Mouse (Mus musculus): ENCODE data around the gene Rab44.

DNA sequence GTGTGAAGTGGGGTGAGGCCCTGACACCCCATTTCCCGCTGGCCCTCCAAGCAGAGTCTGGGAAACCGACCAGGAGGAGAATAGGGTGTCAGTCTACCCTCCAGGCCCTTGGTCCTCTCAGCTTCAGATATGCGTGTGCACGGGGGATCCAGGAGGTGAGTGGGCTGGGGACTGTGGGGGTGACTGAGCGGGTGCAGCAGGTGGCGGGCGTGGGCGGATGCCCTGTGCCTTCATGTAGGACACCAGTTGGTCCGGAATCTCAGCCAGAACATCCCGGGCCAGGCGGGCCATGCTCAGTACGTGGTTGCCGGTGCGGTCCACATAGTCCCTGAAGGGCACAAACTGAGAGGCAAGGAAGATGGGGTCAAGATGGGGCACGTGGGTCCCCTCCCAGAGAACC, 45.0 kb downstream of the Rab44 start:
- TF ChIP-seq CTCF (conservative IDR thresholded peaks at IDR 0.05; ENCODE audit: insufficient read depth, insufficient read length, low read depth, low read length), result no peak
- no peak for TF ChIP-seq POLR2A (IDR thresholded peaks at IDR 0.05; ENCODE audit: low read depth, low read length)
